Mouse (Mus musculus): ENCODE results near the gene Klhl22.

Klhl22 gene

DNA sequence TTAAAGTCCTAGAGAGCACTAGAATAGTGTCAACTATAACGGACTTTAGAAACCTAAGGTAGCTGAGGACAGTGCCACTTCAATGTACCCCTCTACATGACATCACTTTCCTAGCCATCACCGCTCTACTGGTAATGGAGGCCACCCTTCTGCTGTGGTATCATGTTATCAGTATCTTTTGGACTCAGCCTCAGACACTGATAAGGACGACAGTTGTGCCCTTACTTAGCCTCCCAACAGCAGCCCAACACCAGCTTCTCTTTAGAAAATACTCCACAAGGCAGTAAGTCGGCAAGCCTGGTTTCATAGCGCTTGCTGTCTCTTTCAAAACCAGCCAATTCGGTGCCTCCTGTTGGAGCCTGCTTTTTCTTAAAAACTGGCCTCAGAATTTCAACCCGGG lies 75.1 kb downstream of the Klhl22 start:
- no peak for DNase-seq

DNA sequence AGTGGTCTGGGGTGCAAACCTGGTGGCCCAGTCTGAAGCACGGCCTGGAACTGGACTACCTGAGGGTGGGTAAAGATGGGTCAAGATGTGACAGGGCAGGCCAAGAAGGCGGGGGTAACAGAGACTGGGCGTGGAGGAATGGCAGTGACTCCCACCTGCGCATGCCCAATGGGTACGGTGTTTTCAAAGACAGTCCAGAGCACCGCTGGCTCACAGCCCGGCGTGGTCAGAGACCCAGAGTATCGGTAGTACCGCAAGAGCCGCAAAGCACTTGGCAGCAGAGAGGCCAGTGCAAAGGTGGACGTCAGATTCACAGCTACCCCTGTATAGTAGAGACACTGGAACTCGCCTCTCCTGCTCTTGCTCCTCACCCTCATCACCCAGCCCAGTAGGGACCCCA lies 76.1 kb downstream of the Klhl22 start:
- DNase-seq = no peak

DNA sequence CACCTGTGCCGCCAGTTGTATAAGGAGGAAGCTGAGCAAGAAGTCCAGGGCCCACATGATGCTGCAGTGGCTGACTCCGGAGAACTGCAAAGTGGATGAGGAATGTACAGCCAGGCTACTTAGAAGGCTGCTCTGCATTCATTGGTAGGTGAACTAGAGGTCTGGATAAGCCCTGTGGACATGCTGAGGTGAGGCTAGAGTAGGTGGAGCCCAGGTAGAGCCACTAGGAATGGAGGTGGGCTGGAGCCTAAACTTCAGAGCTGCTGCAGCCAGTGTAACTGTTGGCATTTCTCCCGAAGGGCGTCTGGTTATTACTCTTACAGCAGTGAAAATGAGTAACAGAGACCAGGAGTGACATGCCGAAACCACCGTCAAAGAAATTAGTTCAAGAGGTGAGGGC lies 78.6 kb downstream of the Klhl22 start, which contains the start of gene Car15:
TSS of gene Car15 (minus strand) at position 314 of the 400 bp plus-strand sequence.
- no peak for DNase-seq

DNA sequence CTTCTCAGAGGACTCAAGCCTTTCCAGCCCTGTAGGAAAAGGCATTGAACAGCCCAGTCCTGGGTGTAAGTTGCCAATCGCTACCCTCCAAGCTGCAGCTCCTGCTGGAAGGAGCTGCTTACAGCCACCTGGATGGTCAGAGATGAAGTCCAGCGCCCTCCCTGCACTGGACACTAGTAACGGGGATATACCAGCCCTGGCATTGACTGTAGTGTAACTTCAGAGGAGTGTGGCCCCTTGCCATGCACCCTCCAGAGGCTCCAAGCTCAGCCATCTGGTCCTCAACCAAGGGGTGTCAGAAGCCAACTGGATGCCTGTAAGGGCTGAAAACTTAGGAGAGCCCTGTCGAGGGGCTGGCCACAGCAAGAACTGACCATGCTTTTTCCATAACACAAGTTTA lies 80.6 kb downstream of the Klhl22 start:
- no peak for DNase-seq

DNA sequence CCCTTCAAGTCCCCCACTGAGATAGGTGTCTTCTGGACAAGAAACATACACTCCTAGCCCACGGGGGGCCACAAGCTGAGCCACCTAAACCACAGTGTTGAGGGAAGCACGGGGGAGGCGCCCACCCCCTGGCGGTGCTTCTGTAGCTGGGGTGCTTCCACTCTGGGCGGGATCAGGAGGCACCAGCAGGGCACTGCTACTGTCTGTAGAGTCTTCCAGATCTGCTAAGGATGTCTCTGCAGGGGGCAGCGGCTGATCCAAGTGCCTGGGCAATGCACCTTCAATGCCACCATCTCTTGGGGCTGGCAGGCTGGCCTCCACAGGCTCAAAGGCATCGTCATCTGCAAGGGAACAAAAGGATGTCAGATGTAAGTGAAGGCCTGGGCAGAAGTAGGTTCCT lies 83.0 kb downstream of the Klhl22 start:
- DNase-seq = no peak
